Mouse (Mus musculus): ENCODE results near the gene Itih1.

DNA sequence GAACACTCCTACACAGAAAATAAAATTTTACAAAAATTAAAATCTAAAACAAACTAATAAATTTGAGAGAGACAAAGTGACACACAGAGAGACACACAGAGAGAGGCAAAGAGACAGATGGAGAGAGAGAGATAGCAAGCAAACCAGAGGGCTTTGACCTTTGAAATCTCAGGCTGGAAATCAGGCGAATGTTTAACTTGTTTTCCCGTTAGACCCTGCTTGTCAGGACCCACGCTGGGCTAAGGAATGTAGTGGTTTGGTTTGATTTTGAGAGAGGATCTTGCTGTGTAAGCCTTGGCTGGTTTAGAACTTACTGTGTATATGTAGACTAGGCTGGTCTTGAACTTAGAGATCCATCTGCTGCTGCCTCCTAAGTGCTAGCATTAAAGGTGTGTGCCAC, 33.1 kb upstream of the Itih1 start:
- TF ChIP-seq CTCF (IDR thresholded peaks at IDR 0.05; ENCODE audit: insufficient read depth, low read depth, low read length) = no peak
- TF ChIP-seq POLR2A (IDR thresholded peaks at IDR 0.05; ENCODE audit: insufficient read depth, low read depth, low read length) = no peak
